Mouse (Mus musculus): Measurements from ENCODE around the gene Rplp2. TPM values are rescaled to one million over a fixed set of nuclear protein-coding genes. Genes with fewer than 3 reads are reported as not detected.

Rplp2 gene
- polyA plus RNA-seq, 1 experiment from 2014 or later, result 766 TPM

DNA sequence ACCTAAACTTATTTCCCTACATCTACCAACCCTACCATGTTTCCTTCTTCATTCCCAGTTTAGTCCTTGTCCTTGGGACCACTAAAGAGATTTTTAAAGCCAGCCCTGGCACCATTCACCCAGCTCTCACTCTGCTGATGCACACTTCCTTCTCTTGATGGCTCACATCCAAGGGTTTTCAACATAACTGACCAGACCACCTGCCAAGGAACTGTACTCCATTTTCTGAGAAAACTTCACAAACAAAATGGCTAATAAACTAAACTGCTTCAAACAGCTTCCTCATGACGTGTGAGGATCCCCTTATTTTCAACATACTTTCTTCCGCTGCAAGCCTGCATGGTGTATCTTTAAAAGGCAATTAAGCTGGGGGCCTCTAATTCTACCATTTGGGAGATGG is 6.5 kb downstream of the Rplp2 start:
- no peak overlapping the region for H3K27ac ChIP-seq
- 65% methylated on average over 2 of the region's 2 CpGs for WGBS (ENCODE audit: missing documents)
- no peak overlapping the region for H3K4me3 ChIP-seq (ENCODE audit: inconsistent target)
- H3K36me3 ChIP-seq (ENCODE audit: inconsistent target), result peaks cover 13% of the 10 kb centered on the region; the same call in 1 of the 2 replicates
- peaks cover 36% of the 10 kb centered on the region for H3K79me2 ChIP-seq (ENCODE audit: inconsistent target)

DNA sequence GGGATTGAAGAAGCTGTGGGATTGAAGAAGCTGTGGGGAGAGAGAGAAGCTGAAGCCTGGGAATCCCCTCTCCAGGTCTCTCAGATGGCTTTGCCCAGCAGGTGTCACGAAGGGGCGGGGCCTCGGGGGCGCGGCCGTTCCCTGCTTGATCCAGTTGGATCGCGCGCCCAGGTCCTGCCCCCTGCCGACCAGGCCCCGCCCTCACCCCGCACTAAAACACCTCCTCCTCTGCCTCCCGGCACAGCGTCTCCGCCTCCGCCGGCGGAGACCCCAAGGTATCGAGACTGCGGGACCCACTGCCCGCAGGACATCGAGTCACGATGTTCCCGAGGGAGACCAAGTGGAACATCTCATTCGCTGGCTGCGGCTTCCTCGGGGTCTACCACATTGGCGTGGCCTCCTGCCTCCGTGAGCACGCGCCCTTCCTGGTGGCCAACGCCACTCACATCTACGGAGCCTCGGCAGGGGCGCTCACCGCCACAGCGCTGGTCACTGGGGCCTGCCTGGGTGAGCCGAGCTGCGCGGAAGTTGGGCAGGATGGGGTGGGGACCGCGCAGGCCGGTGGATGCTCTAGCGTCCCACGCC is 7.9 kb downstream of the Rplp2 start, which contains the start of gene Pnpla2:
Gene Pnpla2, plus strand, starts transcription at position 232 of the 585 bp plus-strand sequence.
- H3K79me2 ChIP-seq (ENCODE audit: inconsistent target), result peaks cover 22% of the 10 kb centered on the region
- WGBS (ENCODE audit: missing documents), result under 1% methylated on average over 44 of the region's 45 CpGs
- peak within 1 kb of the TSS; percentile 77 for H3K27ac ChIP-seq
- H3K4me3 ChIP-seq (ENCODE audit: inconsistent target), result peak within 1 kb of the TSS; percentile 90
- peaks cover 21% of the 10 kb centered on the region; the same call in 1 of the 2 replicates for H3K36me3 ChIP-seq (ENCODE audit: inconsistent target)

DNA sequence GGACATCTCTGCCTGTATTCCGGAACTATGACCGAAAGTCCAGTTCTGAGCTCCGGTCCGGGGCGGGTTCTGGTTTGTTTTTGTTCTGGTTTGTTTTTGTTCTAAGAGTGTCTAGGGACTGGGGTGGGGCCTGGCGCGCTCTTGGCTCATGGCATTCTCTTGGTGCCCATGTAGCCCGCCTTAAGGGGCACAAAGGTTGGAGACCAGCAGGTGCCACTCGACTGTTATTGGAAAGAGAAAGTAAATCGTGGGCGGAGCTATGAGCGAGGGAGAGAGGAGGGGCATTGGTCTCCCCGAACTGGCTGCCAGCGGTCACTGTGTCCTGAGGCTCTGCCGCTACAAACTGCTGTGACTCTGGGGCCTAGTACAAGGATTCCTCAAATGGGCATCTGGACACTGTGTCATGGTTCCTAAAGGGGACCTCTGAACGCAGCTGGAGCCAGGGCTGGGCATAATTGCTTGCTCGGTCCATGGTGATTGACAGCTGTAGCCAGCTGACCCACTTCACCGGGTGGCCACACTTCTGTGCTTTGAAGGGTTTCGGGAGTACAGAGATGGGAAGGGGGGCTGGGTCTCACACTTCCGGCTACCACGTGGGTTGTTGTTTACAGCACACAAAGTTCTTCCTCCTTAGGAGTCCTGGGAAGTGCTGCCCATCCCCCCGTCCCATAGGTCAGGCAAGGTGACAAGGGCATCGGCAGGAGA is 8.6 kb downstream of the Rplp2 start:
- WGBS (ENCODE audit: missing documents), result 2% methylated on average over 20 of the region's 23 CpGs
- H3K79me2 ChIP-seq (ENCODE audit: inconsistent target), result peaks cover 21% of the 10 kb centered on the region
- peaks cover 18% of the 10 kb centered on the region; the same call in 1 of the 2 replicates for H3K36me3 ChIP-seq (ENCODE audit: inconsistent target)
- H3K4me3 ChIP-seq (ENCODE audit: inconsistent target), result peak overlapping the region; percentile 90
- peak overlapping the region; percentile 77 for H3K27ac ChIP-seq

DNA sequence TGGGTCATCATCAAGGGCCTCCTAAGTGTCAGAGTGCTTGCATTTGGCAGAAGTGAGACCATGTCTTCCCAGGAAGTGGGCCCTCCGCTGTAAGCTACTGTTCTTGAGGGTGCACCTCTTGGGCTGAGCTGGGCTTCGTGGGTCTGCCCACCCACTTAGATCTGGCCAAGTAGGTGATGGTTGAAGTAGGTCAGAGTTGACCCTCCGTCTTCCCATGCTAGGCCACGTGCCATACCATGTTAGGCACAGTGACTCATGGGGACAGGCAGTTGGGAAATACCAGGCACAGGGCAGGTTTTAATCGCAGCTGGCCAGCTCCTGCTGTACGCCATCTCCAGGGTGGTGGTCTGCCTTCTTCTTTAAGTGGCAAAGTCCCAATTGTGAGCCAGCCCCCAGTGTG is 9.6 kb downstream of the Rplp2 start:
- Histone ChIP-seq H3K4me3 (ENCODE audit: inconsistent target) (no peak overlapping the region; the same call in 1 of the 2 replicates), H3K36me3 (ENCODE audit: inconsistent target) (peaks cover 15% of the 10 kb centered on the region; the same call in 1 of the 2 replicates), H3K79me2 (ENCODE audit: inconsistent target) (peaks cover 21% of the 10 kb centered on the region), H3K27ac (peak overlapping the region; percentile 77)
- WGBS (ENCODE audit: missing documents), result 39% methylated on average over 6 of the region's 6 CpGs

DNA sequence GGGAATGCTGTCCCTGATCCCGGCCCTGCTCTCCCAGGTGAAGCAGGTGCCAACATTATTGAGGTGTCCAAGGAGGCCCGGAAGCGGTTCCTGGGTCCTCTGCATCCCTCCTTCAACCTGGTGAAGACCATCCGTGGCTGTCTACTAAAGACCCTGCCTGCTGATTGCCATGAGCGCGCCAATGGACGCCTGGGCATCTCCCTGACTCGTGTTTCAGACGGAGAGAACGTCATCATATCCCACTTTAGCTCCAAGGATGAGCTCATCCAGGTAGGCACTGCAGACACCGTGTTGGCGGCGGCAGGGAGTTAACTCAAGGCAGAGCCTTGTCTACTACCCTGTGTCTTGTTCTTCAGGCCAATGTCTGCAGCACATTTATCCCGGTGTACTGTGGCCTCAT is 10.1 kb downstream of the Rplp2 start:
- Histone ChIP-seq H3K27ac (0 out of 2 replicates have a peak overlapping the region, but pooled peaks have one; percentile 77), H3K36me3 (ENCODE audit: inconsistent target) (peaks cover 15% of the 10 kb centered on the region; the same call in 1 of the 2 replicates), H3K79me2 (ENCODE audit: inconsistent target) (peaks cover 24% of the 10 kb centered on the region), H3K4me3 (ENCODE audit: inconsistent target) (no peak overlapping the region)
- WGBS (ENCODE audit: missing documents), result 87% methylated on average over 14 of the region's 14 CpGs

DNA sequence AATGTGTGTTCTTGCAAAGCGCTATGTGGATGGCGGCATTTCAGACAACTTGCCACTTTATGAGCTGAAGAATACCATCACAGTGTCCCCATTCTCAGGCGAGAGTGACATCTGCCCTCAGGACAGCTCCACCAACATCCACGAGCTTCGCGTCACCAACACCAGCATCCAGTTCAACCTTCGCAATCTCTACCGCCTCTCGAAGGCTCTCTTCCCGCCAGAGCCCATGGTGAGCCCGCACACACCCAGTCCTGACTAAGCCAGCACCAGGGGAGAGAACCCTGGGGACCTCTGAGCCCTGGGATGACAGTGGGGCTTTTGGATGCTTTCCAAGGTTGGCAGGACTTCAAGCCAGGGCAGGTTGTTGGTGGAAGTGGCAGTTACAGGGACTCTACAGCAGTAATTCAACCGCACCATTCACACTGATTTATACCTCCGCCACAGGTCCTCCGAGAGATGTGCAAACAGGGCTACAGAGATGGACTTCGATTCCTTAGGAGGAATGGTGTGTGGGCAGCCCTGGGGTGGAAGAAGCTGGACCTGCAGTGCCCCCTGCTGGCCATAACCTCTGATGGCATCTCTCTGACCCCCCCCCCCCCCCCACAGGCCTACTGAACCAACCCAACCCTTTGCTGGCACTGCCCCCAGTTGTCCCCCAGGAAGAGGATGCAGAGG is 11.0 kb downstream of the Rplp2 start:
- Histone ChIP-seq H3K36me3 (ENCODE audit: inconsistent target) (peaks cover 15% of the 10 kb centered on the region; the same call in 1 of the 2 replicates), H3K4me3 (ENCODE audit: inconsistent target) (no peak overlapping the region), H3K27ac (no peak overlapping the region), H3K79me2 (ENCODE audit: inconsistent target) (peaks cover 27% of the 10 kb centered on the region)
- WGBS (ENCODE audit: missing documents), result 90% methylated on average over 15 of the region's 15 CpGs

DNA sequence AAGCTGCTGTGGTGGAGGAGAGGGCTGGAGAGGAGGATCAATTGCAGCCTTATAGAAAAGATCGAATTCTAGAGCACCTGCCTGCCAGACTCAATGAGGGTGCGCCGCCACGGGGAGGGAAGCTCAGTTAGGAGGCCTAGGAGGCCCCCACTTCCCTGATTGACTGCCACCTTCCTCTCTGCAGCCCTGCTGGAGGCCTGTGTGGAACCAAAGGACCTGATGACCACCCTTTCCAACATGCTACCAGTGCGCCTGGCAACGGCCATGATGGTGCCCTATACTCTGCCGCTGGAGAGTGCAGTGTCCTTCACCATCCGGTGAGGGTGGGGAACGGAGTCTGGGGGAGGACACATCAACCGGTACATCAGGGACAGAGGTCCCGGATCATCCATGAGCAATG is 11.5 kb downstream of the Rplp2 start:
- Histone ChIP-seq H3K36me3 (ENCODE audit: inconsistent target) (peaks cover 15% of the 10 kb centered on the region; the same call in 1 of the 2 replicates), H3K79me2 (ENCODE audit: inconsistent target) (peaks cover 27% of the 10 kb centered on the region), H3K4me3 (ENCODE audit: inconsistent target) (no peak overlapping the region), H3K27ac (no peak overlapping the region)
- WGBS (ENCODE audit: missing documents), result 83% methylated on average over 9 of the region's 11 CpGs

DNA sequence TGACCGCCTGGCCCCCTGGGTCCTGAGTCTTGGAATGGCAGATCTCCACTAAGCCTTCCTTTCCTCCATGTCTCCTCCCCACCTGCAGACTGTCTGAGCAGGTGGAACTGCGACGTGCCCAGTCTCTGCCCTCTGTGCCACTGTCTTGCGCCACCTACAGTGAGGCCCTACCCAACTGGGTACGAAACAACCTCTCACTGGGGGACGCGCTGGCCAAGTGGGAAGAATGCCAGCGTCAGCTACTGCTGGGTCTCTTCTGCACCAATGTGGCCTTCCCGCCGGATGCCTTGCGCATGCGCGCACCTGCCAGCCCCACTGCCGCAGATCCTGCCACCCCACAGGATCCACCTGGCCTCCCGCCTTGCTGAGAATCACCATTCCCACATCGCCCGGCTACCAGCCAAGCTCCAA is 12.1 kb downstream of the Rplp2 start:
- peaks cover 27% of the 10 kb centered on the region for H3K79me2 ChIP-seq (ENCODE audit: inconsistent target)
- no peak overlapping the region for H3K27ac ChIP-seq
- WGBS (ENCODE audit: missing documents), result 90% methylated on average over 13 of the region's 17 CpGs
- peaks cover 15% of the 10 kb centered on the region; the same call in 1 of the 2 replicates for H3K36me3 ChIP-seq (ENCODE audit: inconsistent target)
- no peak overlapping the region for H3K4me3 ChIP-seq (ENCODE audit: inconsistent target)

DNA sequence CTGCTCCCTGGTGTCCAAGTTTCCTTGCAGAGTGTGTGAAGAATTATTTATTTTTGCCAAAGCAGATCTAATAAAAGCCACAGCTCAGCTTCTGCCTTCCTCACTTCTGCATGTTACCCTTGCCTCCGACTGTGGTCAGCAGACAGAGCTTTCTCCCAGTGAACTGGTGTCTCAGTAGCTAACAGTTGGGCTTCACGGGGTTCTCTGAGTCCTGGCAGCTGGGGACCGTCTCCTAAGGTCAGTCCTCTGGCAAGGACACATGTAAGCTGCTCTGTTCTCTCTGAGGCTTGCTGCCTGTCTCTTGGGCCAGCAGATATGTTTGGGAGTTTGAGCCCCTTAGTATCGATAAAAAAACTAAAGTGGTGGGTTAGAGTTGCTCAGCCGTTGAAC is 12.8 kb downstream of the Rplp2 start:
- 84% methylated on average over 5 of the region's 5 CpGs for WGBS (ENCODE audit: missing documents)
- no peak overlapping the region for H3K4me3 ChIP-seq (ENCODE audit: inconsistent target)
- peaks cover 15% of the 10 kb centered on the region; the same call in 1 of the 2 replicates for H3K36me3 ChIP-seq (ENCODE audit: inconsistent target)
- H3K27ac ChIP-seq, result peak overlapping the region; percentile 58
- peaks cover 27% of the 10 kb centered on the region for H3K79me2 ChIP-seq (ENCODE audit: inconsistent target)

DNA sequence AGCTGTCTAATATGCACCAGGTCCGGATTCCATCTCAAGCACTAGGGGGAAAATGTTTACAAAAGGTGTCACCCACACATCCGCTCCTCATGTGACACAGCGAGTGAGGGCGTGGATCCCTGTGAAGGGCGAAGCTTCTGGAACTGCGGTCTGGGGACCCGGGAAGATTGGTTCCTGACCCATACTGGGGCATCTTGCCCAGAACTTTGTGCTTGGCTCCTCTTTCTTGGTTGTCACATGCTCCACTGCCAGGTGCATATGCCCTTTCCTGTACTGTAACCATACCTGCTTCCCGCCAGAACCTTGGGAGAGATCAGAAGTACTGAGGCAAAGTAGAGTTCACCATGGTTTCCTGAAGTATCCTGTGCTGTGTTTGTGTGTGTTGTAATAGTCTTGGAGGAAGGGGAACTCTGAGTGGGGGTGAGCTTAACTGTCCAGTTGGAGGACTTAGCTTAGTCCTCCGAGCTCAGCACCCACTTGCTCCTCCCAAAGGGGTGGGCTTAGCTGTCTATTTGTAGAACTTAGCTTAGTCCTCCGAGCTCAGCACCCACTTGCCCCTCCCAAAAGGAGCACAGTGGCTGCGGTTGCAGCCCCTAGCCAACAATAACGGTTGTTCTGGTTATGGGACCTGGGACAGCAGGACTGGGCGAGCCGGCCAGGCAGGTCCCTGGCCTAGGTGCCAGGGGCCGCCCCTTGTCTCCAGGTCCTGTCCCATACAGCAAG is 13.4 kb downstream of the Rplp2 start, which contains the start of gene Cracr2b:
Gene Cracr2b, plus strand, starts transcription at position 704 of the 723 bp plus-strand sequence.
- Histone ChIP-seq H3K79me2 (ENCODE audit: inconsistent target) (peaks cover 27% of the 10 kb centered on the region), H3K4me3 (ENCODE audit: inconsistent target) (peak within 1 kb of the TSS; percentile 38), H3K36me3 (ENCODE audit: inconsistent target) (peaks cover 15% of the 10 kb centered on the region; the same call in 1 of the 2 replicates), H3K27ac (peak within 1 kb of the TSS; percentile 58)
- 55% methylated on average over 15 of the region's 15 CpGs for WGBS (ENCODE audit: missing documents)

DNA sequence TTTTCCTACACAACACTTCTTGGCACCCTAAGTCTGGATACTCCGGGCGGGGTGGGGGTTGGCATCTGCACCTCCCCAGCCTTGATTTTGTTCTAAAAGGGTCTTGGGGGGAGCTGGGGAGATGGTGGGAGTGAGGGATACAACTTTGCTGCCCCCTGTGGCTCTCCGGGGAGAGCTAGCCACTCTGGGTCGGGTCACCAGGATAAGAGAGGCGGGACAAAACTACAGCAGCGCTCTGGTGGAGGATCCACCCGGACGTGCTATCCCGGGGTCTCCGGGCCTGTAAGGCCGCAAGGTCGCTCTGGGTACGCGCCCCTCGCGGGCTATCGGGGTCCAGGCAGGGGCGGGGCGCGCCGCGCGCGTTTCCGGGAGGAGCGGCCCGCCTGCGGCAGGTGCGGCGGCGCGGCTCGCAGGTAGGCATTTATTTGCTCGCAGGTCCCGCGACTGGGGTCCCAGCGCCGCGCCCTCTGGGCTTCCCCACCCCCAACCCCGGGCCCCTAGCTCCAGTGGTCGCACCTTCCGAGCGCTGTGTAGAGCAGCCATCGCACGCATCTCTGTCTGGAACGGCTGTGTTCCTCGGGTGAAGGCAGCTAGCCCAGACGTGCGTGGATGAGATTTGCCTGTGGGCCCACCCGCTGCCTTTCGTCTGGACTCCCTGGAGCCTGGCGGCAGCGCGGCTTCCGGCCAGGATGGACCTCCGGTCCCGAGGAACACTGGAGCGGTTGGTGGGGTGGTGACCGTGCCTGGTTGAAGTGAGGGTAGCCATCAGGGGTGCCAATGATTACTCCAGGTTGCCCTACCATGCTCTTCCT is 14.6 kb downstream of the Rplp2 start:
- 5% methylated on average over 59 of the region's 59 CpGs for WGBS (ENCODE audit: missing documents)
- Histone ChIP-seq H3K36me3 (ENCODE audit: inconsistent target) (peaks cover 15% of the 10 kb centered on the region; the same call in 1 of the 2 replicates), H3K27ac (peak overlapping the region; percentile 58), H3K4me3 (ENCODE audit: inconsistent target) (peak overlapping the region; percentile 38), H3K79me2 (ENCODE audit: inconsistent target) (peaks cover 17% of the 10 kb centered on the region)

DNA sequence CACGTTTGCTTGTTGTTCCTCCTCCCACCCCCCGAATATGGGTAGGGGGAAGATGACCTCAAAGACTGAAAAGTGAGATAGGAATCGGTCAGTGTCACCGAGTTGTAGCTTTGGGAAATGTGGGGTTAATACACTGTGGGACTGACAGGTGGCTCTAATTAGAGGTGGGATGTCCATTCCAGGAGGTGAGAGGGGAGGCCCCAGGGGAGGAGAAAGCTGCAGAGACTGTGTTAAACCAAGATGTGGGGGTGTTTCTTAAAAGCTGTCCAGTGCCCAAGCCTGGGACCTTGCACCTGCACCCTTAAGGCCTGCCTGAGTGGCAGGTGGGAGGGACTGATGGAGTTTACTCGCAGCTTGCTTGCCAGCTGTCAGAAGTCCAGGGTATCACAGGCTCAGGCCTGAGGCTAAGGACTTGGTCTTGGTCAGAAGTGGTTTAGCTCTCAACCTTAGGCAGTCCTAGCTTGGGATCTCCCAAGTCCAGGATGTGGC is 15.2 kb downstream of the Rplp2 start:
- 49% methylated on average over 5 of the region's 5 CpGs for whole genome bisulfite sequencing (ENCODE audit: missing documents)

More for the DNA sequence above, 15.2 kb downstream of the Rplp2 start:
- Histone ChIP-seq H3K79me2 (ENCODE audit: inconsistent target) (peaks cover 11% of the 10 kb centered on the region; the same call in 1 of the 2 replicates), H3K27ac (no peak overlapping the region), H3K36me3 (ENCODE audit: inconsistent target) (peaks cover 15% of the 10 kb centered on the region; the same call in 1 of the 2 replicates), H3K4me3 (ENCODE audit: inconsistent target) (peak overlapping the region; percentile 12)

All from macrophage (primary cell).